Mouse (Mus musculus) intestine, embryonic 16.5 days (tissue): Measurements from ENCODE around the gene Ntm. TPM values are rescaled to one million over a fixed set of nuclear protein-coding genes. Genes with fewer than 3 reads are reported as not detected.
A peak's percentile ranks its signal among the peaks of the same experiment; 100 is the strongest.

ENCODE experiments used
- ATAC-seq: fragments of 200-750 bp; cut with Nextera tagmentation; 2 replicates; pipeline ENCODE4 v1.8.0; 2017; ENCODE audit warnings: moderate TSS enrichment, moderate library complexity
- H3K27ac ChIP-seq: fragments of 300-500 bp; sonication (generic); 2 replicates; pipeline ENCODE4 v1.5.1; 2014; ENCODE audit warnings: mild to moderate bottlenecking, low read length
- H3K27me3 ChIP-seq: fragments of 300-500 bp; sonication (generic); replicated peaks from 2 replicates; pipeline ENCODE4 v1.6.1; 2014; ENCODE audit warnings: low read length, control low read depth, mixed read lengths; ENCODE audit not compliant: control insufficient read depth, insufficient read depth
- H3K36me3 ChIP-seq: fragments of 300-500 bp; sonication (generic); 2 replicates; pipeline ENCODE4 v1.6.1; 2014; ENCODE audit warnings: low read length, control low read depth; ENCODE audit not compliant: control insufficient read depth, insufficient read depth
- H3K4me1 ChIP-seq: fragments of 300-500 bp; sonication (generic); 2 replicates; pipeline ENCODE4 v1.6.1; 2014; ENCODE audit warnings: low read length, control low read depth, mixed read lengths; ENCODE audit not compliant: control insufficient read depth, insufficient read depth
- H3K4me2 ChIP-seq: fragments of 300-500 bp; sonication (generic); 2 replicates; pipeline ENCODE4 v1.6.1; 2014; ENCODE audit warnings: low read depth, low read length, control low read depth
- H3K4me3 ChIP-seq: fragments of 300-500 bp; sonication (generic); 2 replicates; pipeline ENCODE4 v1.5.1; 2014; ENCODE audit warnings: mild to moderate bottlenecking, low read length
- H3K9ac ChIP-seq: fragments of 300-500 bp; sonication (generic); 2 replicates; pipeline ENCODE4 v1.6.1; 2014; ENCODE audit warnings: low read depth, low read length
- H3K9me3 ChIP-seq: fragments of 300-500 bp; sonication (generic); 2 replicates; pipeline ENCODE4 v1.6.1; 2016; ENCODE audit warnings: low read length, control low read depth; ENCODE audit not compliant: control insufficient read depth
- WGBS: fragments of 180-500 bp; shearing (Covaris S2); extraction: QIAGEN DNeasy Blood & Tissue Kit; methylation state at CpG from one replicate; pipeline ENCODE4 v1.1.7; 2014; 5-methylcytosine and 5-hydroxymethylcytosine counted together
- polyA plus RNA-seq: library from polyadenylated mRNA; unstranded; fragments of >200 nt; fragmentation: Nextera tagmentation; extraction: Ambion mirVana; gene quantifications from 2 replicates; pipeline ENCODE4 v1.2.1, GENCODE M21; 2015

The Ntm gene
- polyA plus RNA-seq, 1 experiment from 2014 or later, result 5.5 TPM

DNA sequence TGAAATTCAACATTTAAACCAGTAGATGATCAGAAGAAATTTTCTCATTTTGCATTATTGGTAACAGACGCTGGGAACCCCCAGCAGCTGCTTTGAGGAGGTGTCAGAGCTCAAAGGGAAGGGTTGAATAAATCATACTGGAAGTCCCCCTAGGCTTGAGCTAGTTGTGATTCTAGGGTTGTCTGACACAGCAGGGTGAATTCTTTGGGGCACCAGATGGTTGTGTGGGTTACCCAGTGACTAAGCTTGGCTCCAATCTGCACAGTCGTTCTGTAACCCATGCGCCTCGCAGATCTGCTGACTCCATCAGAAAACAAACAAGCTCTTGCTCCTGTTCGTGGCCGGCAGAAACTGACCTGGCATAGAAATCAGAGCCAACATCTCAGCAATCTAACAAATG lies 8.9 kb downstream of the Ntm start:
- WGBS, result 58% methylated on average over 6 of the region's 6 CpGs
- Histone ChIP-seq H3K27ac (no peak overlapping the region), H3K4me1 (no peaks in the 10 kb centered on the region), H3K4me3 (no peak overlapping the region), H3K27me3 (no peaks in the 10 kb centered on the region), H3K9ac (no peak overlapping the region), H3K9me3 (no peaks in the 10 kb centered on the region), H3K36me3 (no peaks in the 10 kb centered on the region), H3K4me2 (no peak overlapping the region)
- ATAC-seq, result no peak

DNA sequence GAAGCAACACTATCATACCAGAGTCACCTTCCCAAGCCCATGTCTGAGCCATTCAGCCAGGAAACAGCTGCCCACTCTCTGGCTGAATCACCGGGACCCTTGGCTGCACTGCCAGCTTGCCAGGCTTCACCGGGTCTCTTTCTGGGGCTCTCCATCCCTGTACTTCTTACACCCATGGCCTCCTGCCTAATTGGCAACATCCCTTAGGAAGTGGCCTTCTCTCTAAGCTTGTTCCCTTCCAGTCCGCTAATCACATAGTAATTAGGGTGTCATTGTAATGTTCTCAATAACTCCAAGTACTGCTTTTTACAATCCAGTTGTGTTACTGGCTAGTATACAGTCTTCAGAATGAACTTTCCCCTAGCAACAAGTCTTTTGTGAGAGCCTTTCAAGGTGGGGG lies 13.9 kb downstream of the Ntm start:
- Histone ChIP-seq H3K27ac (no peak overlapping the region), H3K4me1 (no peaks in the 10 kb centered on the region), H3K36me3 (no peaks in the 10 kb centered on the region), H3K9me3 (no peaks in the 10 kb centered on the region), H3K27me3 (no peaks in the 10 kb centered on the region), H3K4me2 (no peak overlapping the region), H3K4me3 (no peak overlapping the region), H3K9ac (no peak overlapping the region)
- ATAC-seq, result no peak
- WGBS, result 82% methylated on average over 3 of the region's 3 CpGs

DNA sequence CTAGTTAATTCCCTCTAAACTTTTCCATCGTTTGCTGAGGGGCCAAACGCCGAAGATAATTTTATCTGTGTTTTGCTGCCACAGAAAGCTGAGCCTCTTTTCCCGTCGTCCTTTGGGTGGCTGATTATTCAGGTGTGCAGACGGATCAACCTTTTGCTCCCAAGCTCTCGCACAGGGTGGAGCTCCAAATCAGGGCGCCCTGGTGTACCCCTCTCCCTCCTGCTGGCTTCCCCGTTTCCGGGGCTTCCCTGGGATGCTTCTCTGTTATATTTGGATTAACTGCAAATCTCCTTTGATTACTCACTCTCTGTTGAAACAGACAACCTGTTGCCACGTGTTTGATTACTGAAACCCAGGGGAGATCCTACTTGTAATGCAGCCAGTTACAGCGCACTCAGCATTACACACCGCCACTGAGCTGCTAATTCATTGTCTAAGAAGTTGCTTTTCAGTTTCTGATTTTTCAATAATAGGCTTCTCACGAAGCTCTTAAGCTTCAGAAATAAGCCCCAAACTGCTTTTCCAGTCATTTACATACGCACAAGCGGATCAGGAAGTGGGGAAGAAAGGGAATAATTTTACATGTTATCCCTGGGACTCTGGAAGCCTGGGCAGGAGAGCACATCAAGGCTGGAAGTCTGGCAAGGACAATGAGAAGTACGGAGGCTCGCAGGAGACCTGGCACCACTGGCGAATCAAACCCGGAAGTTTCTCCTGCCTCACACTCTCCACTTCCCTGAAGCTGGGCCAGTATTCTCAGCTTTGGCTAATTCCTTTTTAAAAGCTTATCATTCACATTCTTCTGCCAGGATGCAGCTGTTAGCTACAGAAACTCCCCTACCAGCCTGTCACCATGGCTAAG lies 19.5 kb downstream of the Ntm start:
- Histone ChIP-seq H3K4me2 (peak overlapping the region; percentile 43), H3K4me1 (no peaks in the 10 kb centered on the region), H3K27ac (no peak overlapping the region), H3K36me3 (no peaks in the 10 kb centered on the region), H3K9ac (no peak overlapping the region), H3K9me3 (no peaks in the 10 kb centered on the region), H3K4me3 (peak overlapping the region; percentile 15), H3K27me3 (no peaks in the 10 kb centered on the region)
- 22% methylated on average over 20 of the region's 20 CpGs for WGBS
- ATAC-seq, result 0 out of 2 replicates have a peak, but pooled peaks have one; percentile 56

DNA sequence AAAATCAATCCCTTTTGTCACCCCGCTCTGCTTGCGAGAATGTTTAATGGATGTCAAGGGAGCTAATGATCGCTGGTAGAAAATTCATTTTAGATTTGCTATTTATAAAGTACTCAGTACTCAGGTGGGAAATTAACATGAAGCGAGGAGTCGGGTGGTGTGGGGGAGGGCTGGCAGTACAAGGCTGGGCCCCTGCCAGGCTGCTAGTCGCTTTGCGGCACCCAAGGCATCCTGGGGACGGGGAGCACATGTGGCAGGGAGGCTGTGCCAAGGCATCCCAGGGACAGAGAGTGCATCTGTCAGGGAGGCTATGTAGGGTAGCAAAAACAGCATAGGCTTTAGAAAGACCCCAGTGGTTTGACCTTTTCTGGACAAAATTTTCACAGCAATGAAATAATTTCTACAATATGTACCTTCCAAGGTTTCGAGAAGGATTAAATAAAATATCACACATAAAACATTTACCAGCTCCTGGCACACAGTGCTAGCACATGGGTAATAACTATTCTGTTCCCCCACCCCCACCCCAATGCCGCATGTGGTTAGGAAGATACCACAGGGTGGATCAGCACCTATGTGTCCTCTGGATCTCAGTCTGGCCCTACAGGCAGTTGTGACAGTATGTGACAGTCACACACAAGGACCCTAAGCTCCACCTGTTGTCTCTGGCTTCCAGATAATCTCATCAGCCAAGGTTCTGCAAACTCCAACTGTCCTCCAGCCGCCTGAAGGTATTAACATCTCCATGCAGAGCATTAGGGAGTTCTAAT lies 20.6 kb downstream of the Ntm start:
- no peaks in the 10 kb centered on the region for H3K36me3 ChIP-seq
- H3K4me2 ChIP-seq, result no peak overlapping the region
- WGBS, result 70% methylated on average over 11 of the region's 11 CpGs
- no peaks in the 10 kb centered on the region for H3K4me1 ChIP-seq
- H3K27ac ChIP-seq, result no peak overlapping the region
- no peaks in the 10 kb centered on the region for H3K27me3 ChIP-seq
- H3K9me3 ChIP-seq, result no peaks in the 10 kb centered on the region
- ATAC-seq, result no peak
- H3K9ac ChIP-seq, result no peak overlapping the region
- no peak overlapping the region for H3K4me3 ChIP-seq

DNA sequence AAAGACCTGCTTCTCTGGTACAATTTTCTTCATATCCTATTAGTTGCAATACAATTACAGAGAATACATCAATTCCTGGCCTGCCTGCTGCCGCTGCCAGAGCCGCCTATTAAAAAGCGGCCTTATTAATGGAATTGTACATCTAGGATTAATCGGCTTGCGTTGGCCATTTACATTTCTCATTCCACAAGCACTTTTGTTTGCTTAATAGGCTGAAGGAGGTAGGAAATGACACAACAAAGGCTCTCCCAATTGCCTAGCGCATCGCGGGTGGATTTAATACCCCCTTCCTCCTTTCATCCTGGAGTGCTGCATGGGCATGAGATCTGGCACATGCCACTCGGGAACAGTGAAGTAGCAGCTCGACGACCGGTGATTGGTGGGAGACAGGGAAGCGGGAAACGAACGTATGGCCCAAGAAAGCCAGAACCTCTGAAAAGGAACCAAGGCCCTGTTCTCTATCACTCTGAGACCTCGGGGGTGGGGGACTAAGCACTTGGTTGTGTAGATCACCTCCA lies 23.4 kb downstream of the Ntm start:
- Histone ChIP-seq H3K4me1 (no peaks in the 10 kb centered on the region), H3K27me3 (no peaks in the 10 kb centered on the region), H3K36me3 (no peaks in the 10 kb centered on the region), H3K4me3 (no peak overlapping the region), H3K9ac (no peak overlapping the region), H3K27ac (no peak overlapping the region), H3K4me2 (no peak overlapping the region), H3K9me3 (no peaks in the 10 kb centered on the region)
- ATAC-seq, result no peak
- 89% methylated on average over 16 of the region's 16 CpGs for WGBS

DNA sequence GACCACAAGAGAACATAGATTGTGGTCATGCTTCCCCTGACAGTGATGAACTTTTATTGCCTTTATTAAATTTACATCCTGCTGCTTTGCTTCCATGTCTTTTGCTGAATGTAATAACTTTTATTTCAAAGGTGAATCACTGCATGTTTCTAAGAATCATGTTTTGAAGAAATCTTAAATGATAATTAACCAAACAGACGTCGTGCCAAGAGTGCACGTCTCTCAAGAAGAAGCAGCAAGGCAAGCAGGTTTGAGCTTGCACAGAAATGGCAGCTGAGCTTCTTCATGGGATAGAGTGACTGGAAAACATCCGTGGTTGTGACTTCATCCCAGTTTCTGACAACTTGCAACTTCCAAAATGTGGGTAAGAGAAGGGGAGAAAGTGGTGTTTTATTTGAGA lies 34.1 kb downstream of the Ntm start:
- Histone ChIP-seq H3K9ac (no peak overlapping the region), H3K9me3 (no peaks in the 10 kb centered on the region), H3K27ac (no peak overlapping the region), H3K36me3 (no peaks in the 10 kb centered on the region), H3K4me2 (no peak overlapping the region), H3K4me3 (no peak overlapping the region), H3K4me1 (no peaks in the 10 kb centered on the region), H3K27me3 (no peaks in the 10 kb centered on the region)
- ATAC-seq, result no peak
- whole genome bisulfite sequencing, result 73% methylated on average over 4 of the region's 4 CpGs

DNA sequence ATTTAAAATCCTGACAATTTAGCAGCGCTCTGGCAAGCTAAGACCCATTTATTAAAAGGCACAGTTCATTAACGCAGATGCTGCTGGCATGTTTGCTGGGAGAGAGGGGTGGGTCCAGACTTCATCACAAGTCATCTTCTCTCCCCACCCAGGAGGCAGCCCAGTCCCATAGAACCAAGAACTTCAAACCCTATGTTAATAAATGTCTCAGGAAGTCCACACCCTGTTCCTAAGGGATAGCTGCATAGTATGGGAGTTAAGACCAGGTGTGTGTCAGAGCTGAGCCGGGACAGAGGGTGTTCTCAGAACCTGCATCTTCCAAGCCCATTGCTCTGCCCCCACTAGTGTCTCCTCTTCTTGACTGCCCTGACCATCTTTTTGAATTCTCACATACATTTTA lies 37.6 kb downstream of the Ntm start:
- Histone ChIP-seq H3K27ac (no peak overlapping the region), H3K27me3 (no peaks in the 10 kb centered on the region), H3K9me3 (no peaks in the 10 kb centered on the region), H3K4me3 (no peak overlapping the region), H3K4me2 (no peak overlapping the region), H3K9ac (no peak overlapping the region), H3K36me3 (no peaks in the 10 kb centered on the region), H3K4me1 (no peaks in the 10 kb centered on the region)
- WGBS, result 63% methylated on average over 3 of the region's 3 CpGs
- ATAC-seq, result no peak

DNA sequence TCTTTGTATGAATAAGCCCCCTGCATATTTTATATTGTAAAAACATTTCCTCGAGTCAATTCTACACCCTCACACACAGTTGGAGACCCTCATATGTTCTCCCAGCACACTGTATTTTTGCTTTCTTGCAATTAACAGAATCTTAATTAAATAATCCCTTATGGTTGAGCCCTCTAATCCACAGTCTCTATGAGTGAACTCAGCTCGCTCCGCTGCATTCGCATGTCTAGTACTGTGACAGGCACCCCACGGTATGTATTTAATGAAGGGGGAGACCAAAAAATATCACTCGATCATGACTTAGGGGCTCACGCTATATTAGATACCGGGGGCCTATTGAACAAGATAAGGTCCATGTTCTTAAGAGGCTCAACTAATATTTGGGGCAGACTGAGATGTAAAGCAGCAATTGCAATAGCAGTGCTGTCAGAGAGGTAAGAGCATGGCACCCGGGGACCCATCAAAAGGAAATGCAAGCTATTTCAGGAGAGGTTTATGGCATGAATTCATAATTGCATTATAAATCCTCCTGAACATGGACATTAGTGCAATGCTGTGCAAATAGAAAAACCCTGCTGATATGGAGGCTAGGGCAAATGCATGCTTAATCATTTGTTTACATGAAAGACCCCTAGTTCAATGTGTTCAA lies 64.4 kb downstream of the Ntm start:
- Histone ChIP-seq H3K4me1 (no peaks in the 10 kb centered on the region), H3K27ac (no peak overlapping the region), H3K9ac (no peak overlapping the region), H3K9me3 (no peaks in the 10 kb centered on the region), H3K4me2 (no peak overlapping the region), H3K4me3 (no peak overlapping the region), H3K36me3 (no peaks in the 10 kb centered on the region), H3K27me3 (no peaks in the 10 kb centered on the region)
- ATAC-seq, result no peak
- WGBS, result 81% methylated on average over 9 of the region's 9 CpGs

DNA sequence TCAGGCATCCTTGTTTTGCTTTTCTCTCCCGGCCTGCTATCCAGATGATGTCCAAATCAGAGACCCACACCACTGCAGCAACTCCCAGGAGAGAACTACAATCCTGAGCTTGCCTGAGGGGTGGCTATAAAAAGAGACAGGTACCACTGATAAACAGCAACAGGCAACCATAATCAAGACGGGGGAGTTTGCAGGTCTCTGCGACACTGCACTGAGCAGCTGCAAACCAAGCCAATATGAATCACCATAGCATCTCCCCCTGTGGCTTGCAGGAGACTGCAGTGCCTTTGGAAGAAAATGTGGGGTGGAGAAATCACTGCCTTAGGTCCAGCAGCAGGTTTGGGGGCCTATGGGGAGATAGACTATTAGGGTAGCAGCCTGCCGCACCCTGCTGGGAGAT lies 65.5 kb downstream of the Ntm start:
- no peak overlapping the region for H3K4me3 ChIP-seq
- H3K9me3 ChIP-seq, result no peaks in the 10 kb centered on the region
- H3K36me3 ChIP-seq, result no peaks in the 10 kb centered on the region
- 58% methylated on average over 4 of the region's 4 CpGs for WGBS
- H3K27me3 ChIP-seq, result no peaks in the 10 kb centered on the region
- no peak overlapping the region for H3K4me2 ChIP-seq
- H3K4me1 ChIP-seq, result no peaks in the 10 kb centered on the region
- no peak overlapping the region for H3K27ac ChIP-seq
- ATAC-seq, result no peak
- no peak overlapping the region for H3K9ac ChIP-seq
